Mouse (Mus musculus): ENCODE measurements around the gene Chka.

The Chka gene

DNA sequence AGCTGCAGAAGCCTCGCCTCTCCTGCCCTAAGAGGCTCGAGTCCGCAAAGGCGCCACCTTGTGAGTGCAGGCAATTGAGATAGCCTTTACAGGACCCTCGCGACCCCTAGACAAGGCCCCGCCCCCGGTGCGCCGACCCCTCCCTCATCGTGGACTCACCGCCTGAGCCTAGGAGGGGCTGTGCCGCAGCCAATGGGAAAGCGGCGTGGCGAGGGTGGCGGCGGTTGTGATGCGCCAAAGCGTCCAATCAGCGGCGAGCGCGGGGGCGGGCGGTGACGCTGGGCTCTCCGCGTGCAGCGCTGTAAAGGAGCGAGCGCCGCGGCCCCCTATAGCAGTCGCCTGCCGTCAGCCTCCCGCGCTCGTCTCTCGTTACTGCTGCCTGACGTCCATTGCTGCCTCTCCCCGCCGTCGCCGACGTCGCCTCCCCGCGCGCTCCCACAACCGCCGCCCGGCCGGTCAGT is at the start of gene Chka:
Gene Chka (plus strand): TSS at position 272 of the 461 bp plus-strand sequence.
- in situ Hi-C loops (cut with MboI, MseI): no loop called here

- in situ Hi-C loops (cut with MboI, MseI): no loop called here
Measured at GRCm38 (mm10) chr19:3805526-3805925, 46.0 kb upstream of the Chka start.

GRCm38 (mm10) chr19:3810536-3811233 is 40.9 kb upstream of the Chka start:
- in situ Hi-C loops (cut with MboI, MseI): no loop called here

DNA sequence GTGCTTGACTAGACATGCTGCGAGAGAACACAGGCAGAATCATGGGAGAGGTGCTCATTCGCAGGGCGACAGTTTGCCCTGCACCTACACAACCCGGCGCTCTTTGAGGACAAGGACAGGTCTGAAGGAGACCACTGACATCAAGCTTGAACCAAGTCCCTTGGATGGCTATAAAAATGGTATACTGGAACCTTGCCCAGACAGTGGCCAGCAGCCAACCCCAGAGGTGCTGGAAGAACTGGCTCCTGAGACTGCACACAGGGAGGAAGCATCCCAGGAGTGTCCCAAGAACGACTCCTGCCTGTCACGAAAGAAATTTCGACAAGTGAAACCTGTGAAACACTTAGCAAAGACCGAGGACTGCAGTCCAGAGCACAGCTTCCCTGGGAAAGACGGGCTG is 37.1 kb upstream of the Chka start:
- in situ Hi-C loops (cut with MboI, MseI): no loop called here

DNA sequence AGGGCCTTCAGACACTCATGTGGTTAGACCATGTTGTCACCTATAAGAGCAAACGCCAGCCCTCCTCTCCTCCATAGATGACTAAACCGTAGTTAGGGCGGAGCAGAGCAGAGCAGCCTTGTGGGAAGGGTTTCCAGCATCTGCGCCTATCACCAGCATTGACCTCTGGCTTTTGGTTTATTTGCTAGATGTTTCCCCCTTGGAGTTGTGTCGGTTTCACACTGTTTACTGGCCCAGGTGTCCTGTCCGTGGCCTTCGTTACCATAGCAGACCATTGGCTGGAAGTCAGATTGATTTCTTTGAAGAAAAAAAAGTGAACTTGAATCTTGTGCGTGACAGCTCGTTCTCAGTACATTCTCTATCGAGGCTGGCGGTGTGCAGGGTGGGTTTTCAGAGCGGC is 35.7 kb upstream of the Chka start:
- in situ Hi-C loops (cut with MboI, MseI): no loop called here

DNA sequence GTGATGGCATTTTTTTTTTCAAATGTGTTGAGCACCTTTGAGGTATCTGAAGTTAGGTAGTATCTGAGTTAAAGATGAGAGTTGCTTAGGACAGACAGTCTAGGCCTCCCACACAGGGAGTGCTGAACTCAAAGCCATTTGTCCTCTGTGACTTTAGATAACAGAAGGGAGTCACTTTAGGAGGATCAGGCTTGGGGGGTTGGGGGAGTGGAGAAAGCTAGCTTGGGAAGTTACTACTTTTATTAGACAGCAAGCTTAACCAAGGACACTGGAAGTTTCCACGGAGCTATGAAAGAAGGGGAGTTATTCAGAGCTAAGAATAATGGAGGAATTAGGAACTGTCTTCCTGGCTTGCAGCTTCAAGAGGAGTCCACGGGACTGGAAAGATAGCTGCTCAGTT is 32.5 kb upstream of the Chka start:
- in situ Hi-C loops (cut with MboI, MseI): no loop called here

- in situ Hi-C loops (cut with MboI, MseI): no loop called here
Measured at GRCm38 (mm10) chr19:3819899-3820444, 31.6 kb upstream of the Chka start.

GRCm38 (mm10) chr19:3825044-3825443 is 26.5 kb upstream of the Chka start:
- in situ Hi-C loops (cut with MboI, MseI): no loop called here

DNA sequence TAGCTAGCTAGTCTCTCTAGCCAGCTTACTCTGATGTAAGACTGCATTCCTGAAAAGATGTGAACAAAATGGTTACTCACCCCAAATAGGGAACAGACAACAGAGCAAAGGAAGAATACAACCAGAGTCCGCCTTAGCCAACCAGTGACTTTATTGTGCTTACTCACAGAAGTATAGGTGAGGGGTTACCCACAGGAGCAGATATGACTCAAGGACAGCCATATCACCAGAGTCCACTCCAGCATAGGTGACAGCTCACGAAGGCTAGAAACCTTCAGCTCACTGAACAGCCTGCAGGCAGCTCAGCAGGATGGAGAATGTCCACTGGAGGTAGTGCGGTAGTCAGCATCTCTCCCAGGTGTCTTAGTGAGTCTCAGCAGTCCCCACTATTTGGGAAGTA is 21.7 kb upstream of the Chka start:
- in situ Hi-C loops (cut with MboI, MseI): no loop called here

- in situ Hi-C loops (cut with MboI, MseI): no loop called here
Measured at GRCm38 (mm10) chr19:3831716-3832115, 19.9 kb upstream of the Chka start.

- in situ Hi-C loops (cut with MboI, MseI): no loop called here
Measured at GRCm38 (mm10) chr19:3832851-3833353, 18.7 kb upstream of the Chka start.

DNA sequence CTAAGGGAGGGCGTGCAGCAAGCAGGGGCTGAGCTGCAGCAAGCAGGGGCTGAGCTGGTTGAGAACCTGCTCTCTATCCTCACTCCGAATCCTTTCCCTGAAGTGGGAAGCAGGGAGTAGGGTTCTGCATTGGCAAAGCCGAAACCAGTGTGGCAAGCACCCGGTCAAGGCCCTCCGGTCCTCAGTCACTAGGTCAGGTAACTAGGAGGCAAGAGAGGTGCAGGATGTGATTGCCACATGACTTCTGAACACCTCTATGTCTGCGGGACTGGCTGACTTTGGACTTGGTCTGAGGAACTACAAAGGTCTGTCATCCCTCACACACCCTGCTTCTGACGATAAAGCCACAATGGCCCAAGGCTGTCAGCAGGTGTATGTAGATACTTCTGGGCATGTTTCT is 17.3 kb upstream of the Chka start:
- in situ Hi-C loops (cut with MboI, MseI): no loop called here

- in situ Hi-C loops (cut with MboI, MseI): no loop called here
Measured at GRCm38 (mm10) chr19:3836791-3837190, 14.8 kb upstream of the Chka start.

- in situ Hi-C loops (cut with MboI, MseI): no loop called here
Measured at GRCm38 (mm10) chr19:3838931-3839330, 12.6 kb upstream of the Chka start.

DNA sequence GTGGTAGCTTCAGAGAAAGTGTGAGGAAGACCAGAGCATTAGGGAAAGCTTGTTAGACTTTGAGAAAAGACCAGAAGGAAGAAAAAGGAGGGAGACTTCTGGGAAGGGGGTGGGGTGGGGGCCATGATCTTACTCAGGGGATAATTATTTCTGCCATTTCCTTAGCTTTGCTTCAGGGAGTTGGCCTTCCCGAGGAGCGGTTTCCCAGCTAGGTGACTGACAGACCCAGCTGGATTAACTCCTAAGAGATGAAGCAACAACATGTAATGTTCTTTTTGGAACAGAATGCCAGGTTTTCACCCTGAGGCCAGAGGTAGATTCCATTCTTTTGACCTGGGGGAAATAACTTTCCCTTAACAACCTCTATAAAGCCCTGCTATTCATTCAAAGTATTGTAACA is 11.9 kb upstream of the Chka start:
- in situ Hi-C loops (cut with MboI, MseI): no loop called here

- in situ Hi-C loops (cut with MboI, MseI): no loop called here
Measured at GRCm38 (mm10) chr19:3840214-3840651, 11.3 kb upstream of the Chka start.

DNA sequence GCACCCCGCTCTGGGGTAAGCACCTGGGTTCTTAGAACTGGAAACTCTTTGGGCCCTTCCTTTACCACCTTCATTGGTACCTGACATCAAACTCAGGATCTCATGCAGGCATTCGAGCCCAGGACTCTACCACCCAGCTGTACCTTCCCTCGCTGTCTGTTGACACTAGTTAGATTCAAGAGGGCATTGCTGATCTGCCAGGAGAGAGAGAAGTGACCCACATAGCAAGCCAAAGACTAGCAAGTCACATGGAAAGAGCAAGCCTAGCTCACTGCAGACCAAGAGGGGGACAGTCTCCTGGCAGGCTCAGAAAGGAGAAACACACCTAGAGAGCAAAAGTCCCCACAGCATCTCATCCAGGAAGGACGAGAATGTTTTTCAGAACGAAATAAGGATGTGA is 10.9 kb upstream of the Chka start:
- in situ Hi-C loops (cut with MboI, MseI): no loop called here

DNA sequence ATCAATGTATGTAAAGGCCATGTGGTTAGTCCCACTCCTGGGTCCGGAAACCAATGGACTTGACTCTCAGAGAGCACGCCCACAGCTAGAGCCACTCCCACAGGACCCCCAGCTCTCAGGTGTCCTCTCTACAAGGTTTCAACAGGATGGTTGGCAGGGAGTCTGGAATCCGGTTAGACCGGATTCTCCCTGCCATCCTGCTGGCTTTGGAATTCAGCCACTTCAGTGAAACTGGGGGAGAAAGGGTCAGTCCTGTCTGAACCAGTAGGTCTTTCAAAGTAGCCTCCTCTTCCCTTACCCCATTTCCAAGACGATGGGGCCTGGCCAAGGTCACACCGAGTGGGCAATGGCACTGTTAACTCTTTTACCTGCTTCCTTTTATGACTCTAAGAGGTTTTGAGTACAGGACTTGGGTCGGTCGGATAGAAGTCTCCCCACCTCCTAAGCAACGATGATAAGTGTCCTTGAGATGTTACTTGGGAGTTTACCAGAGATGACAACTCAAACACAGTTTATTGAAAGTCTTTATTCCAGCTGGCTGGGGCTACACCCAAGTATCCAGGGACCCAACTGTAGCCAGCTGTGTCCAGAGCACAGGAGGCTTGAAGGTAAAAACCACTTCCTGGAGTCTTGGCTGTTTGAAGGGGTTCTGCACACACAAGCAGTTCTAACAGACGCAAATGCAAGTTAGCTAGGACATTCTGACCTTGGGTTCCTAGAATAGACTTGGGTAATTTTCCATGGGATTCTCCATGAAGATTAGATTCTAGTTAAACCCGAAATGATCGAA is 9.0 kb upstream of the Chka start:
- in situ Hi-C loops (cut with MboI, MseI): no loop called here

DNA sequence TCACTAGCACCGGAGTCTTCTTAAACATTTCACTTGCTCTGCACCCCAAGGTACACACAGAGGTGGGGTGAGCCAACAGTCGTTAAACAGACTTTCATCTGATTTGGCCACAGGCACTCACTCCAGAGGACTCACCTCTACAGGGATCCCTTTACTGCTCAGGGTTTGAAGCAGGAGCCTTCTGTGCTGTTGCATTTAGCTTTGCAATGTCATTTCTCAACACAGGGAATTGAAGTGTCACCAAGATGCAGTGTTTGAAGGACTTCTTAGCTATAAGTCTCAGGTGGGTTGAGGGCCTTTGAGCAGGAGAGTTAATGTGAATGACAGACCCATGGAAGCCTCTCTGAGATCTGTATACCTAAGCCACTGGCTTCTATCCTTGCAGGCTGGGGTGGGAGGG is 7.9 kb upstream of the Chka start:
- in situ Hi-C loops (cut with MboI, MseI): no loop called here

DNA sequence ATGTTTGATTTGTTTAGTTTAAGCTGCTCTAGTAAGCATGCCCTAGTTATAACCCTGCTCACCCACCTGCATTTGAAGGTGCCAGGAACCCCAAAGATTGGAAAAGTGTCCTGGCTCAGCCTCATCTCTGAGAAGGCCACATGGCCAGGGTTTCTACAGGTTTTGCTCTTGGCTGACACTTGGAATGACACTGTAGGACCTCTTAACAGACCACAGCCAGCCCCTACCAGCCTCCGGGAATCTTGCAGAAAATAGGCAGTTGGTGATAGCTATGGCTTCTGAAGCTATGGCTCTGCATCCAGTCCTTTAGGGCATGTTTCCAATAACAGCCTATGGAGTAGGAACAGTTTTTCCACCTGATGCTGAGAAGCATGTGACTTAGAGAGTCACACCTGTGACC is 6.7 kb upstream of the Chka start:
- in situ Hi-C loops (cut with MboI, MseI): no loop called here

- in situ Hi-C loops (cut with MboI, MseI): no loop called here
Measured at GRCm38 (mm10) chr19:3845339-3845738, 6.2 kb upstream of the Chka start.

DNA sequence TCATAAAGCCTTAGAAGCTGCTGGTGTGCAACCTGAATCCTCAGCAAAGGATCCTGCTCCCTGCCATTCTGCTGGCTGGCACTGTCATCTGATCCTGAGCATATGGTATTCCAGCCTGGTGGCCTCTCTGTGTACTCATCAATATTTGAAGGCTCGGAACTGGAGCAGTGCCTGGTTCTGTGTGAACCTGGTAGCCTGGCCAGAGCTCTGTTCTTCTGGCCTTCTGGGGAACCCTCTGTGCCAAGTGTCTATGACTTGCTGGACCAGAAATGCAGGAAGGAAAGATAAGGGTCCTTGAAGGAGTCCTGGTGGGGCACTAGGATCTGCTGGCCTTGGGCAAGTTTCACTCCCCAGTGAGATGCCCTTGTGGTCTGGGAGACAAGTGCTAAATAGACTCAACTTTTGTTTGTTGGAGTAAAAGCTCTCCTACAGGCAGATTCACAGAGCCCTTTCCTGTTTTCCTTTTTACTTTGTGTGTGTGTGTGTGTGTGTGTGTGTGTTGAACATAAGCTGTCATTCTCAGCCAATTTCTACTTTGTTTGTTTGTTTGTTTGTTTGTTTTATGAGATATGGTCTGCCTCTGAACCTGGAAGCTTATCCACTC is 5.7 kb upstream of the Chka start:
- in situ Hi-C loops (cut with MboI, MseI): no loop called here

Data from T-helper 1 cell (primary cell).